Mouse (Mus musculus): ENCODE measurements around the gene Sphkap. TPM values are rescaled to one million over a fixed set of nuclear protein-coding genes. Genes with fewer than 3 reads are reported as not detected.

Sphkap gene
- polyA plus RNA-seq (2014; fragmentation: Nextera tagmentation; extraction: Ambion mirVana) = 0.03 and 0.11 TPM in 2 replicates

DNA sequence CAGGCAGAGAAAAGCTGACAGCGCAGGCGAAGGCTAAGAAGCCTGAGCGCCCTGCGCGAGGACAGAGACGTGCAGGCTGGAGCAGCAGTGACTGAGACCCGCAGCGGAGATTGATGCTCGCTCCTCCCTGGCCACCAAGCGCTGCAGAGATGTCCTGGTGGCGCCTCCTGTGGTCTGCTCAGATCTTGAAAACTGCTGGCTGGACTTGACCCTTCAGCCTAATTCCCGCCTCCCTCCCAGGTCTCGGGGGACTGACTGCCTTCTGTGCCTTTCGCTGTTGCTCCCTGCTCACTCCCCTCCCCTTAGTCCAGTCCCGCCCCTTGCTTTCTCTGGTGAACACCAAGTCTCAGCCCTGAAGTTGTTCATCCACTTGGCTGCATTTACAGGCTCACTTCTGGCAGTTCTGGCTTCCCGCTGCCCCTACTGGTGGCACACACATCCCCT lies at the start of gene Sphkap:
Gene Sphkap (minus strand): TSS at position 180 of the 444 bp plus-strand sequence.
- Histone ChIP-seq H3K4me3 (ENCODE audit: low read length) (peak within 1 kb of the TSS; percentile 40), H3K27ac (ENCODE audit: low read depth, low read length) (no peak within 1 kb of the TSS), H3K27me3 (ENCODE audit: control insufficient read depth, insufficient read depth, low read length) (peaks cover 10% of the 10 kb centered on the region), H3K4me2 (replicated peaks; ENCODE audit: low read depth, low read length) (peak within 1 kb of the TSS; percentile 72), H3K4me1 (ENCODE audit: control insufficient read depth, insufficient read depth, low read length) (no peaks in the 10 kb centered on the region), H3K9me3 (ENCODE audit: control insufficient read depth, low read length) (no peaks in the 10 kb centered on the region), H3K9ac (ENCODE audit: low read depth, low read length) (0 out of 2 replicates have a peak within 1 kb of the TSS, but pooled peaks have one; percentile 23), H3K36me3 (ENCODE audit: control insufficient read depth, insufficient read depth, low read length) (no peaks in the 10 kb centered on the region)
- peak; percentile 96 for ATAC-seq (ENCODE audit: low FRiP score, low TSS enrichment)
- WGBS = 0% methylated on average over 14 of the region's 16 CpGs

GRCm38 (mm10) chr1:83451291-83451690 lies 43.3 kb upstream of the Sphkap start:
- Histone ChIP-seq H3K36me3 (ENCODE audit: control insufficient read depth, insufficient read depth, low read length) (no peaks in the 10 kb centered on the region), H3K9me3 (ENCODE audit: control insufficient read depth, low read length) (no peaks in the 10 kb centered on the region), H3K4me2 (replicated peaks; ENCODE audit: low read depth, low read length) (no peak overlapping the region), H3K4me1 (ENCODE audit: control insufficient read depth, insufficient read depth, low read length) (no peaks in the 10 kb centered on the region), H3K27ac (ENCODE audit: low read depth, low read length) (no peak overlapping the region), H3K9ac (ENCODE audit: low read depth, low read length) (no peak overlapping the region), H3K4me3 (ENCODE audit: low read length) (no peak overlapping the region), H3K27me3 (ENCODE audit: control insufficient read depth, insufficient read depth, low read length) (no peaks in the 10 kb centered on the region)
- WGBS = 82% methylated on average over 5 of the region's 5 CpGs
- ATAC-seq (ENCODE audit: low FRiP score, low TSS enrichment) = no peak

GRCm38 (mm10) chr1:83440422-83440821 lies 32.4 kb upstream of the Sphkap start:
- no peaks in the 10 kb centered on the region for H3K4me1 ChIP-seq (ENCODE audit: control insufficient read depth, insufficient read depth, low read length)
- 82% methylated on average over 2 of the region's 2 CpGs for WGBS
- no peak for ATAC-seq (ENCODE audit: low FRiP score, low TSS enrichment)

GRCm38 (mm10) chr1:83433932-83434331 lies 25.9 kb upstream of the Sphkap start:
- 95% methylated on average over 3 of the region's 3 CpGs for WGBS
- ATAC-seq (ENCODE audit: low FRiP score, low TSS enrichment) = no peak

More at GRCm38 (mm10) chr1:83440422-83440821, 32.4 kb upstream of the Sphkap start:
- H3K27ac ChIP-seq (ENCODE audit: low read depth, low read length) = no peak overlapping the region
- H3K36me3 ChIP-seq (ENCODE audit: control insufficient read depth, insufficient read depth, low read length) = no peaks in the 10 kb centered on the region
- H3K9me3 ChIP-seq (ENCODE audit: control insufficient read depth, low read length) = no peaks in the 10 kb centered on the region
- no peaks in the 10 kb centered on the region for H3K27me3 ChIP-seq (ENCODE audit: control insufficient read depth, insufficient read depth, low read length)
- H3K4me3 ChIP-seq (ENCODE audit: low read length) = no peak overlapping the region
- no peak overlapping the region for H3K4me2 ChIP-seq (replicated peaks; ENCODE audit: low read depth, low read length)
- H3K9ac ChIP-seq (ENCODE audit: low read depth, low read length) = no peak overlapping the region

DNA sequence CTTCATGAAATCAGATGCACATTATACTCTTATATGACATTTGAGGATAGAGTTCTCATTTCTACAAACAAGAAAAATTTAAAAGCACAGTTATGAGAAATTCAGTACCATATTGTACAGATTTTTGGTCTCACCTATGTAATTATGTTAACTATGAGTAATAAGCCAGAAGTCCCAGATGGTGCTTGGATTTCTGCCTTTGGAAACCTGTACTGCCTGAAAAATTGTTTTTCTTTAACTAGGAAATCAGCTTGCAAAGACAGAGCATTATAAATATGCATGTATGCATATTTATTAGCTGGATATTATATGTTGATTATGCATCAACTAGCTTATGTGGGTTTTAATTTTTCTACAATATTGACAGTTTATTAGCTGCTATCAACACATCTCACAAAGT lies 21.9 kb upstream of the Sphkap start:
- H3K9me3 ChIP-seq (ENCODE audit: control insufficient read depth, low read length) = no peaks in the 10 kb centered on the region
- H3K9ac ChIP-seq (ENCODE audit: low read depth, low read length) = no peak overlapping the region
- no peak overlapping the region for H3K4me2 ChIP-seq (replicated peaks; ENCODE audit: low read depth, low read length)
- H3K27ac ChIP-seq (ENCODE audit: low read depth, low read length) = no peak overlapping the region
- H3K4me3 ChIP-seq (ENCODE audit: low read length) = no peak overlapping the region
- H3K36me3 ChIP-seq (ENCODE audit: control insufficient read depth, insufficient read depth, low read length) = no peaks in the 10 kb centered on the region
- no peaks in the 10 kb centered on the region for H3K4me1 ChIP-seq (ENCODE audit: control insufficient read depth, insufficient read depth, low read length)
- ATAC-seq (ENCODE audit: low FRiP score, low TSS enrichment) = no peak
- H3K27me3 ChIP-seq (ENCODE audit: control insufficient read depth, insufficient read depth, low read length) = no peaks in the 10 kb centered on the region

More at GRCm38 (mm10) chr1:83433932-83434331, 25.9 kb upstream of the Sphkap start:
- Histone ChIP-seq H3K4me1 (ENCODE audit: control insufficient read depth, insufficient read depth, low read length) (no peaks in the 10 kb centered on the region), H3K27ac (ENCODE audit: low read depth, low read length) (no peak overlapping the region), H3K9me3 (ENCODE audit: control insufficient read depth, low read length) (no peaks in the 10 kb centered on the region), H3K27me3 (ENCODE audit: control insufficient read depth, insufficient read depth, low read length) (no peaks in the 10 kb centered on the region), H3K4me3 (ENCODE audit: low read length) (no peak overlapping the region), H3K9ac (ENCODE audit: low read depth, low read length) (no peak overlapping the region), H3K4me2 (replicated peaks; ENCODE audit: low read depth, low read length) (no peak overlapping the region), H3K36me3 (ENCODE audit: control insufficient read depth, insufficient read depth, low read length) (no peaks in the 10 kb centered on the region)

GRCm38 (mm10) chr1:83407616-83408015 lies 384 bp downstream of the Sphkap start:
- Histone ChIP-seq H3K27me3 (ENCODE audit: control insufficient read depth, insufficient read depth, low read length) (peaks cover 10% of the 10 kb centered on the region), H3K9ac (ENCODE audit: low read depth, low read length) (0 out of 2 replicates have a peak overlapping the region, but pooled peaks have one; percentile 23), H3K36me3 (ENCODE audit: control insufficient read depth, insufficient read depth, low read length) (no peaks in the 10 kb centered on the region), H3K4me2 (replicated peaks; ENCODE audit: low read depth, low read length) (peak overlapping the region; percentile 72), H3K9me3 (ENCODE audit: control insufficient read depth, low read length) (no peaks in the 10 kb centered on the region), H3K4me1 (ENCODE audit: control insufficient read depth, insufficient read depth, low read length) (no peaks in the 10 kb centered on the region), H3K4me3 (ENCODE audit: low read length) (peak overlapping the region; percentile 40), H3K27ac (ENCODE audit: low read depth, low read length) (no peak overlapping the region)
- WGBS = 2% methylated on average over 11 of the region's 11 CpGs
- ATAC-seq (ENCODE audit: low FRiP score, low TSS enrichment) = peak; percentile 71

DNA sequence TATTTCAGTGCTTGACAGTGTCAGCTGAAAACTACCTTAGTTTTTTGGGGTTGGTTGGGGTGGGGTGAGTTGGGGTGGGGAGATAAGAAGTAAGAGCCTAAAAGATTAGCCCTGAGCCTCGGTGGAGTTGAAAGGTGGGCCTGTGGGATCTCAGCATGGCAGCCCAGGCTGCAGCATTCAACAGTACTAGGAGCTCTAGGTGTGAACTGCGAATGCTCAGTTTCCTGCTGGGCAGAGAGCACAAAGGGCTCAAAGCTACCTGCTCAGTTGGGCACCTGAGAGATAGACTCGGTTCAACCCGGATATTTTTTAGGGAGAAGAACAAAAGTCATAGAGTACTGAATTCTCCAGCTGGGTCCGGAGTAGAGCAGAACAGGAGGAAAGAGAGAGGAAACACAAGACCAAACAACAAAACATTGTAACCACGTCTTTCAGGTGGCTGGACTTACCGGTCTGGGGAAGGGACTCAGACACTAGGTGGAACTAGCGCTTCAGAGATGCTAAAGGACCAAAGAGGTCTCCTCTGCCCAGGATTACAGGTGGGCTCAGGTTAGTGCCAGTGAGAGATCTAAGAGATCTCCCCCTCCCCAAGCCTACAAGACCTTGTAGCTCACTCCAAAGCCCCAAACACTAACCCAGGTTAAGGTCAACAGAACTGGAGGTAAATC lies 984 bp downstream of the Sphkap start:
- Histone ChIP-seq H3K4me1 (ENCODE audit: control insufficient read depth, insufficient read depth, low read length) (no peaks in the 10 kb centered on the region), H3K4me2 (replicated peaks; ENCODE audit: low read depth, low read length) (0 out of 2 replicates have a peak overlapping the region, but pooled peaks have one; percentile 72), H3K9me3 (ENCODE audit: control insufficient read depth, low read length) (no peaks in the 10 kb centered on the region), H3K27me3 (ENCODE audit: control insufficient read depth, insufficient read depth, low read length) (peaks cover 10% of the 10 kb centered on the region), H3K9ac (ENCODE audit: low read depth, low read length) (no peak overlapping the region), H3K4me3 (ENCODE audit: low read length) (0 out of 2 replicates have a peak overlapping the region, but pooled peaks have one; percentile 40), H3K36me3 (ENCODE audit: control insufficient read depth, insufficient read depth, low read length) (no peaks in the 10 kb centered on the region), H3K27ac (ENCODE audit: low read depth, low read length) (no peak overlapping the region)
- ATAC-seq (ENCODE audit: low FRiP score, low TSS enrichment) = peak; percentile 10; the same call in 1 of the 2 replicates
- WGBS = 9% methylated on average over 8 of the region's 8 CpGs

GRCm38 (mm10) chr1:83401079-83401478 lies 6.9 kb downstream of the Sphkap start:
- no peak overlapping the region for H3K4me3 ChIP-seq (ENCODE audit: low read length)
- no peaks in the 10 kb centered on the region for H3K4me1 ChIP-seq (ENCODE audit: control insufficient read depth, insufficient read depth, low read length)
- H3K9ac ChIP-seq (ENCODE audit: low read depth, low read length) = no peak overlapping the region
- H3K9me3 ChIP-seq (ENCODE audit: control insufficient read depth, low read length) = no peaks in the 10 kb centered on the region
- no peaks in the 10 kb centered on the region for H3K27me3 ChIP-seq (ENCODE audit: control insufficient read depth, insufficient read depth, low read length)
- WGBS = 95% methylated on average over 1 of the region's 1 CpGs
- no peaks in the 10 kb centered on the region for H3K36me3 ChIP-seq (ENCODE audit: control insufficient read depth, insufficient read depth, low read length)
- no peak overlapping the region for H3K4me2 ChIP-seq (replicated peaks; ENCODE audit: low read depth, low read length)
- no peak for ATAC-seq (ENCODE audit: low FRiP score, low TSS enrichment)
- H3K27ac ChIP-seq (ENCODE audit: low read depth, low read length) = no peak overlapping the region

- no peaks in the 10 kb centered on the region for H3K27me3 ChIP-seq (ENCODE audit: control insufficient read depth, insufficient read depth, low read length)
- no peak for ATAC-seq (ENCODE audit: low FRiP score, low TSS enrichment)
Measured at GRCm38 (mm10) chr1:83396284-83396683, 11.7 kb downstream of the Sphkap start.

More at GRCm38 (mm10) chr1:83396284-83396683, 11.7 kb downstream of the Sphkap start:
- H3K9me3 ChIP-seq (ENCODE audit: control insufficient read depth, low read length) = no peaks in the 10 kb centered on the region
- H3K4me2 ChIP-seq (replicated peaks; ENCODE audit: low read depth, low read length) = no peak overlapping the region
- no peaks in the 10 kb centered on the region for H3K4me1 ChIP-seq (ENCODE audit: control insufficient read depth, insufficient read depth, low read length)
- no peak overlapping the region for H3K9ac ChIP-seq (ENCODE audit: low read depth, low read length)
- WGBS = 91% methylated on average over 2 of the region's 2 CpGs
- H3K4me3 ChIP-seq (ENCODE audit: low read length) = no peak overlapping the region
- H3K36me3 ChIP-seq (ENCODE audit: control insufficient read depth, insufficient read depth, low read length) = no peaks in the 10 kb centered on the region
- H3K27ac ChIP-seq (ENCODE audit: low read depth, low read length) = no peak overlapping the region
